Mouse (Mus musculus) liver, adult 2 months (tissue): ENCODE results near the gene Dnmbp. TPM values are rescaled to one million over a fixed set of nuclear protein-coding genes. Genes with fewer than 3 reads are reported as not detected.

Experiments
- DNase-seq: peaks from one replicate; pipeline ENCODE4 v3.0.0-alpha.2; 2011; ENCODE audit warnings: low read depth, low spot score; ENCODE audit errors: extremely low read depth
- H3K27ac ChIP-seq: fragments of 200-500 bp; replicated peaks from 2 replicates; pipeline ENCODE4 v1.5.1; 2012; ENCODE audit warnings: low read depth, mild to moderate bottlenecking, control low read depth, inconsistent platforms, low read length; ENCODE audit not compliant: insufficient read depth
- H3K27me3 ChIP-seq: fragments of 200-500 bp; 2 replicates; pipeline ENCODE4 v1.6.1; 2012; ENCODE audit warnings: mild to moderate bottlenecking, moderate library complexity, low read length, inconsistent platforms; ENCODE audit not compliant: control insufficient read depth, insufficient read depth
- H3K36me3 ChIP-seq: fragments of 200-500 bp; 2 replicates; pipeline ENCODE4 v1.6.1; 2012; ENCODE audit warnings: low read length, inconsistent platforms; ENCODE audit not compliant: control insufficient read depth, insufficient read depth
- H3K4me1 ChIP-seq: fragments of 200-500 bp; 2 replicates; pipeline ENCODE4 v1.6.1; 2011; ENCODE audit warnings: low read length; ENCODE audit not compliant: control insufficient read depth, insufficient read depth
- H3K4me3 ChIP-seq: fragments of 200-500 bp; 2 replicates; pipeline ENCODE4 v1.5.1; 2011; ENCODE audit warnings: low read depth, mild to moderate bottlenecking, control low read depth, low read length, moderate library complexity; ENCODE audit not compliant: insufficient read depth
- H3K79me2 ChIP-seq: fragments of 200-500 bp; 2 replicates; pipeline ENCODE4 v1.6.1; 2012; ENCODE audit warnings: inconsistent platforms, mild to moderate bottlenecking, low read length, moderate library complexity; ENCODE audit not compliant: control insufficient read depth, insufficient read depth
- H3K9ac ChIP-seq: fragments of 200-500 bp; 2 replicates; pipeline ENCODE4 v1.6.1; 2012; ENCODE audit warnings: low read depth, mild to moderate bottlenecking, control low read depth, inconsistent platforms, low read length
- CTCF ChIP-seq: fragments of 200-500 bp; IDR thresholded peaks from 2 replicates; pipeline ENCODE4 v1.5.1; 2011; ENCODE audit warnings: low read depth, low read length, control low read depth
- POLR2A ChIP-seq: fragments of 200-500 bp; IDR thresholded peaks from 2 replicates; pipeline ENCODE4 v1.6.1; 2011; ENCODE audit warnings: low read length, control low read depth; ENCODE audit not compliant: insufficient read depth; ENCODE audit errors: extremely low read depth
- WGBS: fragments of 180-500 bp; shearing (Covaris S2); methylation state at CpG from one replicate; pipeline ENCODE4 v1.1.7; 2018; 5-methylcytosine and 5-hydroxymethylcytosine counted together
- polyA plus RNA-seq: library from polyadenylated mRNA; depleted of rRNA; stranded (reverse); fragments of >200 nt; gene quantifications from 2 replicates; pipeline ENCODE4 v1.2.3, GENCODE M21; 2012
- total RNA-seq: library from RNA; depleted of rRNA; stranded (reverse); fragments of >200 nt; gene quantifications from 2 replicates; pipeline ENCODE4 v1.2.3, GENCODE M21; 2014

Gene Dnmbp
- total and polyA plus RNA-seq, 2 experiments: 15.6 to 24.7 TPM

GRCm38 (mm10) chr19:43874351-43874750, 65.6 kb downstream of the Dnmbp start:
- DNase-seq: no peak
- TF ChIP-seq POLR2A (no peak), CTCF (no peak)
- Histone ChIP-seq H3K27me3 (no peaks in the 10 kb centered on the region), H3K79me2 (peaks cover 35% of the 10 kb centered on the region), H3K36me3 (peaks cover 41% of the 10 kb centered on the region), H3K4me1 (no peaks in the 10 kb centered on the region), H3K4me3 (no peak overlapping the region), H3K9ac (no peak overlapping the region), H3K27ac (no peak overlapping the region)
- WGBS: 93% methylated on average over 11 of the region's 11 CpGs

GRCm38 (mm10) chr19:43870418-43870817, 69.6 kb downstream of the Dnmbp start:
- Histone ChIP-seq H3K79me2 (peaks cover 25% of the 10 kb centered on the region; the same call in 1 of the 2 replicates), H3K9ac (no peak overlapping the region), H3K27ac (no peak overlapping the region), H3K4me1 (no peaks in the 10 kb centered on the region), H3K4me3 (no peak overlapping the region), H3K27me3 (no peaks in the 10 kb centered on the region), H3K36me3 (peaks cover 70% of the 10 kb centered on the region)
- DNase-seq: no peak
- WGBS: 96% methylated on average over 4 of the region's 4 CpGs
- TF ChIP-seq CTCF (no peak), POLR2A (no peak)

- Histone ChIP-seq H3K36me3 (peaks cover 63% of the 10 kb centered on the region), H3K4me1 (no peaks in the 10 kb centered on the region), H3K27me3 (no peaks in the 10 kb centered on the region), H3K79me2 (no peaks in the 10 kb centered on the region), H3K9ac (no peak overlapping the region), H3K27ac (no peak overlapping the region), H3K4me3 (no peak overlapping the region)
- 90% methylated on average over 6 of the region's 6 CpGs for WGBS
- DNase-seq: no peak
- TF ChIP-seq POLR2A (no peak), CTCF (no peak)
Observed at GRCm38 (mm10) chr19:43857347-43857746, 82.6 kb downstream of the Dnmbp start.

- Histone ChIP-seq H3K36me3 (peaks cover 65% of the 10 kb centered on the region), H3K27ac (no peak overlapping the region), H3K27me3 (no peaks in the 10 kb centered on the region), H3K9ac (no peak overlapping the region), H3K4me3 (no peak overlapping the region), H3K4me1 (no peaks in the 10 kb centered on the region), H3K79me2 (no peaks in the 10 kb centered on the region)
- no peak for DNase-seq
- TF ChIP-seq CTCF: peak; percentile 38
- TF ChIP-seq POLR2A: no peak
- WGBS: 76% methylated on average over 7 of the region's 7 CpGs
Observed at GRCm38 (mm10) chr19:43852837-43853545, 87.0 kb downstream of the Dnmbp start.

- H3K79me2 ChIP-seq: no peaks in the 10 kb centered on the region
- H3K4me3 ChIP-seq: no peak overlapping the region
- no peak overlapping the region for H3K9ac ChIP-seq
- DNase-seq: no peak
- no peaks in the 10 kb centered on the region for H3K27me3 ChIP-seq
- H3K36me3 ChIP-seq: peaks cover 70% of the 10 kb centered on the region
- H3K27ac ChIP-seq: no peak overlapping the region
- no peaks in the 10 kb centered on the region for H3K4me1 ChIP-seq
- TF ChIP-seq CTCF (no peak), POLR2A (no peak)
- 85% methylated on average over 21 of the region's 21 CpGs for WGBS
Observed at GRCm38 (mm10) chr19:43851996-43852630, 87.9 kb downstream of the Dnmbp start.

- Histone ChIP-seq H3K79me2 (no peaks in the 10 kb centered on the region), H3K4me1 (no peaks in the 10 kb centered on the region), H3K36me3 (peaks cover 68% of the 10 kb centered on the region), H3K4me3 (no peak overlapping the region), H3K27me3 (no peaks in the 10 kb centered on the region), H3K27ac (no peak overlapping the region), H3K9ac (no peak overlapping the region)
- DNase-seq: no peak
- WGBS: 85% methylated on average over 11 of the region's 11 CpGs
- TF ChIP-seq POLR2A: no peak
Observed at GRCm38 (mm10) chr19:43850026-43850425, 90.0 kb downstream of the Dnmbp start.
